ENCODE assay signal across 8 mouse cellular contexts in genomic region chr16:50752277-50752600, GRCm38 (mm10).
DNase-seq lines count a peak whose midpoint lies in the region; ATAC-seq lines count a peak whose summit lies in the region.
"Had no signal": no experiment of that assay in that cellular context is flagged by ENCODE, and none has a peak within 500 bp of the region (broad histone marks: within the 10 kb centered on the region; RNA-seq: fewer than 3 reads in every experiment).

No protein-coding gene starts in this region.

- no peaks in the 10 kb centered on the region for H3K36me3 ChIP-seq in embryonic facial prominence, embryonic 14.5 days (ENCODE audit: control insufficient read depth, insufficient read depth, low read length)
- no peaks in the 10 kb centered on the region for H3K36me3 ChIP-seq in lung, embryonic 16.5 days (ENCODE audit: control insufficient read depth, insufficient read depth, low read length)

- peak; percentile 41 to 63 for DNase-seq in adrenal gland, adult 18-20 months (ENCODE audit: low spot score in 2 of 2)
- DNase-seq in embryonic facial prominence, embryonic 14.5 days (ENCODE audit: low spot score) = peak; percentile 69
- peak; percentile 39 for DNase-seq in kidney, adult 11 months
- no peak for DNase-seq in right cerebral cortex, adult 2 months (ENCODE audit: low spot score in 2 of 2)
- DNase-seq in right cerebral cortex, adult 18-20 months = no peak
- DNase-seq in frontal cortex, postnatal 36 days (ENCODE audit: low spot score in 2 of 2) = no peak
- DNase-seq: cerebellum, adult 9-10 months had no signal

- no peak overlapping the region for H3K4me3 ChIP-seq in embryonic facial prominence, embryonic 14.5 days (ENCODE audit: low read depth, low read length)
- H3K4me3 ChIP-seq in lung, embryonic 16.5 days (ENCODE audit: low read length) = peak overlapping the region; percentile 23

- 51% methylated on average over 10 of the region's 10 CpGs for WGBS in embryonic facial prominence, embryonic 14.5 days
- 40% methylated on average over 10 of the region's 10 CpGs for whole genome bisulfite sequencing in lung, embryonic 16.5 days

- no peak overlapping the region for H3K9ac ChIP-seq in embryonic facial prominence, embryonic 14.5 days (ENCODE audit: low read depth, low read length)
- peak overlapping the region; percentile 34; the same call in 1 of the 2 replicates for H3K9ac ChIP-seq in lung, embryonic 16.5 days (ENCODE audit: low read length)

- no peak for ATAC-seq in embryonic facial prominence, embryonic 14.5 days (ENCODE audit: low read depth)
- peak; percentile 55 for ATAC-seq in lung, embryonic 16.5 days (ENCODE audit: low read depth)

- peaks cover 13% of the 10 kb centered on the region; the same call in 1 of the 2 replicates for H3K4me1 ChIP-seq in embryonic facial prominence, embryonic 14.5 days (ENCODE audit: control insufficient read depth, insufficient read depth, low read length)
- H3K4me1 ChIP-seq in lung, embryonic 16.5 days (replicated peaks; ENCODE audit: control insufficient read depth, insufficient read depth, low read length) = peaks cover 12% of the 10 kb centered on the region

- no peaks in the 10 kb centered on the region for H3K9me3 ChIP-seq in embryonic facial prominence, embryonic 14.5 days (ENCODE audit: control insufficient read depth, low read length)
- H3K9me3 ChIP-seq in lung, embryonic 16.5 days (ENCODE audit: control insufficient read depth, low read length) = no peaks in the 10 kb centered on the region

- no peaks in the 10 kb centered on the region for H3K27me3 ChIP-seq in embryonic facial prominence, embryonic 14.5 days (replicated peaks; ENCODE audit: control insufficient read depth, insufficient read depth, low read length)
- H3K27me3 ChIP-seq in lung, embryonic 16.5 days (ENCODE audit: control insufficient read depth, insufficient read depth, low read depth, low read length) = no peaks in the 10 kb centered on the region

- H3K27ac ChIP-seq in embryonic facial prominence, embryonic 14.5 days (replicated peaks; ENCODE audit: low read depth, low read length) = peak overlapping the region; percentile 13; the same call in 1 of the 2 replicates
- H3K27ac ChIP-seq in lung, embryonic 16.5 days (ENCODE audit: low read length) = peak overlapping the region; percentile 78

- no peak overlapping the region for H3K4me2 ChIP-seq in embryonic facial prominence, embryonic 14.5 days (ENCODE audit: low read depth, low read length)
- peak overlapping the region; percentile 33 for H3K4me2 ChIP-seq in lung, embryonic 16.5 days (ENCODE audit: low read depth, low read length)

Comparison
In these comparisons a context has a peak if more than half of its experiments do, and no peak if none do; other contexts are left out.
1. DNase-seq: peak in adrenal gland, adult 18-20 months (2 of 2), embryonic facial prominence, embryonic 14.5 days (single experiment) and kidney, adult 11 months (single experiment); none in right cerebral cortex, adult 2 months (0 of 2), right cerebral cortex, adult 18-20 months (single experiment) and frontal cortex, postnatal 36 days (0 of 2).